Comparison of ENCODE assay signal across 8 mouse cellular contexts in the genomic region with DNA sequence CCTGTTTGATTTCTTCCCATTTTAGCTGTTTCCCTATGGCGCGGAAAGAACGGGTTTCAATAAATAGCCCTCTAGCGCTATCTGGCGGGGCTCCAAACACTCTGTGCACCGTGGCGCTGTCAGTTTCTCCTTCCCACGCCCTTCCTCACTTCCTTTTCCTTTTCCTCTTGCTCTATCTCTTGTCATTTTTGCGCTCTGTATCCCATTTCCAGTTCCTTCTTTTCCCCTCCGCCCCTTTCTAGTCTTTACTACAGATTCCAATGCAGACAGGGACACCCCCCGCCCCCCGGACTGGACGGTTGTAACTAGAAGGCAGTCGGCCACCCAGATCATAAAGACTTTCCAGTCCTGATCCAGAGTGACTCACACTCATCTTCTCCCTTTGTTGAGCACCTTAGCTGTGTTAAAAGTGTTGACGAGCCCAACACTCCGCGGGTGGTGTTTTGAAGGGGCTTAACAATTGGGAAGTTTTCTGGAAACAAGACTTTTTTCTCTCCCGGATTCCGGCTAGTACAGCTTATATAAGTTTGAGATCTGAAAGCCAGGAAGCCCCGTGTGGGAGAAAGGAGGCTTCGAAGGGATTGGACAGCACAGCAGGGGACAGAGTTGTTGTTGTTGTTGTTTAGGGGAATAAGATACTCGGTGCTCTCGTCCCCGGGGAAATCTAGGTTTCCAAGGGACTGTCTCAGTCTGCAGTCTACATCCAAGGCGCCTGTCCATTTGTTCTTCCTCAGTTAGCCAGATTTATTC. TPM values are rescaled to one million over a fixed set of nuclear protein-coding genes. Genes with fewer than 3 reads are reported as not detected.
DNase-seq lines count a peak whose midpoint lies in the region; ATAC-seq and TF ChIP-seq lines count a peak whose summit lies in the region.

No protein-coding gene starts in this region.

- H3K36me3 ChIP-seq in MEL (ENCODE audit: control insufficient read depth in 1 of 2, insufficient read depth in 2 of 2, low read length in 2 of 2): peaks cover 0 to 3% of the 10 kb centered on the region in 2 experiments; a peak in 2 of 4 replicates
- no peaks in the 10 kb centered on the region for H3K36me3 ChIP-seq in embryonic facial prominence, embryonic 11.5 days (replicated peaks; ENCODE audit: control insufficient read depth, insufficient read depth, low read depth, low read length)
- no peaks in the 10 kb centered on the region for H3K36me3 ChIP-seq in stomach, embryonic 14.5 days (ENCODE audit: control insufficient read depth, insufficient read depth, low read length)

- 1% methylated on average over 25 of the region's 25 CpGs for WGBS in embryonic facial prominence, embryonic 11.5 days
- WGBS in stomach, embryonic 14.5 days: under 1% methylated on average over 25 of the region's 25 CpGs

- H3K27me3 ChIP-seq in MEL (ENCODE audit: control insufficient read depth in 1 of 2, insufficient read depth in 2 of 2, low read length in 2 of 2): no peaks in the 10 kb centered on the region
- no peaks in the 10 kb centered on the region for H3K27me3 ChIP-seq in embryonic facial prominence, embryonic 11.5 days (ENCODE audit: control insufficient read depth, insufficient read depth, low read length)
- H3K27me3 ChIP-seq in stomach, embryonic 14.5 days (ENCODE audit: control insufficient read depth, insufficient read depth, low read length): no peaks in the 10 kb centered on the region

- TF ChIP-seq CTCF in MEL (IDR thresholded peaks at IDR 0.05 in 2 of 3, conservative IDR thresholded peaks at IDR 0.05 in 1 of 3; ENCODE audit: control insufficient read depth in 1 of 3, insufficient read depth in 1 of 3, low read depth in 2 of 3, low read length in 3 of 3, poor library complexity in 1 of 3, severe bottlenecking in 1 of 3): peak; percentile 34 to 89 (median 79)

- no peak for TF ChIP-seq EP300 in MEL (IDR thresholded peaks at IDR 0.05; ENCODE audit: low read depth in 1 of 2, low read length in 2 of 2)

- ATAC-seq in embryonic facial prominence, embryonic 11.5 days (replicated peaks; ENCODE audit: insufficient number of reproducible peaks, low FRiP score, low TSS enrichment, low read depth): no peak
- ATAC-seq in stomach, embryonic 14.5 days (ENCODE audit: insufficient number of reproducible peaks, insufficient read depth, low FRiP score, low read depth): no peak
- no peak for ATAC-seq in monocyte, adult 5-6 weeks (replicated peaks; ENCODE audit: insufficient number of reproducible peaks, low FRiP score, low TSS enrichment, poor library complexity, severe bottlenecking)

- no peaks in the 10 kb centered on the region for H3K9me3 ChIP-seq in MEL (replicated peaks; ENCODE audit: insufficient read depth, low read length)
- H3K9me3 ChIP-seq in embryonic facial prominence, embryonic 11.5 days (replicated peaks; ENCODE audit: control insufficient read depth, low read length): no peaks in the 10 kb centered on the region
- H3K9me3 ChIP-seq in stomach, embryonic 14.5 days (ENCODE audit: control insufficient read depth, low read depth, low read length): no peaks in the 10 kb centered on the region

- TF ChIP-seq RAD21 in MEL (IDR thresholded peaks at IDR 0.05; ENCODE audit: low read depth, low read length): peak; percentile 94

- H3K79me2 ChIP-seq in MEL (ENCODE audit: control insufficient read depth, insufficient read depth, low read length, poor library complexity): no peaks in the 10 kb centered on the region; the same call in 1 of the 2 replicates

- no peak overlapping the region for H3K9ac ChIP-seq in MEL (ENCODE audit: control insufficient read depth, low read depth, low read length, poor library complexity, severe bottlenecking)
- peak overlapping the region; percentile 51 for H3K9ac ChIP-seq in embryonic facial prominence, embryonic 11.5 days (replicated peaks; ENCODE audit: low read length)
- H3K9ac ChIP-seq in stomach, embryonic 14.5 days (replicated peaks; ENCODE audit: low read depth, low read length): peak overlapping the region; percentile 87

- peak overlapping the region; percentile 59 for H3K4me2 ChIP-seq in embryonic facial prominence, embryonic 11.5 days (ENCODE audit: low read depth, low read length)
- peak overlapping the region; percentile 59 for H3K4me2 ChIP-seq in stomach, embryonic 14.5 days (replicated peaks; ENCODE audit: low read depth, low read length)

- peak; percentile 58 for DNase-seq in 416B (ENCODE audit: low read depth)
- peak; percentile 79 for DNase-seq in MEL (ENCODE audit: low read depth, low spot score)
- peak; percentile 88 for DNase-seq in embryonic facial prominence, embryonic 11.5 days (ENCODE audit: low spot score)
- DNase-seq in heart, postnatal 25 days (ENCODE audit: low spot score): peak; percentile 42
- peak; percentile 81 to 88 for DNase-seq in kidney, postnatal 36 days
- peak; percentile 83 for DNase-seq in lung, postnatal 14 days

- peak overlapping the region in 1 of 2 experiments; percentile 9; a peak in 2 of 4 replicates for H3K4me3 ChIP-seq in MEL (ENCODE audit: control insufficient read depth in 1 of 2, insufficient read depth in 1 of 2, low read depth in 2 of 2, low read length in 2 of 2)
- peak overlapping the region; percentile 76 for H3K4me3 ChIP-seq in embryonic facial prominence, embryonic 11.5 days (ENCODE audit: low read depth, low read length)
- peak overlapping the region; percentile 83 for H3K4me3 ChIP-seq in stomach, embryonic 14.5 days (ENCODE audit: low read depth, low read length)

- no peak overlapping the region for H3K27ac ChIP-seq in MEL (ENCODE audit: control insufficient read depth, low read depth, low read length)
- H3K27ac ChIP-seq in embryonic facial prominence, embryonic 11.5 days (replicated peaks; ENCODE audit: low read depth, low read length): no peak overlapping the region
- H3K27ac ChIP-seq in stomach, embryonic 14.5 days (ENCODE audit: low read length): peak overlapping the region; percentile 100; the same call in 1 of the 2 replicates

- intact Hi-C loops in heart, postnatal 25 days (cut with DNase I): loop anchor here (1.0 to 10.0 kb wide), 2 partner anchors 215 to 557 kb away; no protein-coding TSS in a partner anchor

- H3K4me1 ChIP-seq in MEL (ENCODE audit: control insufficient read depth in 1 of 2, insufficient read depth in 2 of 2, low read length in 2 of 2): peaks cover 0 to 7% of the 10 kb centered on the region in 2 experiments; a peak in 1 of 4 replicates
- no peaks in the 10 kb centered on the region for H3K4me1 ChIP-seq in embryonic facial prominence, embryonic 11.5 days (ENCODE audit: control insufficient read depth, insufficient read depth, low read length)
- peaks cover 8% of the 10 kb centered on the region; the same call in 1 of the 2 replicates for H3K4me1 ChIP-seq in stomach, embryonic 14.5 days (ENCODE audit: control insufficient read depth, insufficient read depth, low read length)

- no peak for TF ChIP-seq POLR2A in MEL (IDR thresholded peaks at IDR 0.05; ENCODE audit: control insufficient read depth in 1 of 2, insufficient read depth in 1 of 2, low read depth in 1 of 2, low read length in 2 of 2, poor library complexity in 1 of 2)

TF ChIP-seq in MEL, 35 proteins besides CTCF, POLR2A, EP300 and RAD21:
- TF ChIP-seq ZC3H11A (IDR thresholded peaks at IDR 0.05; ENCODE audit: low read depth, low read length) (peak; percentile 96), MAZ (IDR thresholded peaks at IDR 0.05; ENCODE audit: low read depth, low read length) (peak; percentile 50; the same call in 1 of the 2 replicates), MXI1 (IDR thresholded peaks at IDR 0.05; ENCODE audit: low read depth, low read length) (0 out of 2 replicates have a peak, but pooled peaks have one; percentile 19), SMC3 (IDR thresholded peaks at IDR 0.05; ENCODE audit: low read depth, low read length) (peak; percentile 98), USF2 (IDR thresholded peaks at IDR 0.05; ENCODE audit: borderline replicate concordance in 1 of 2, insufficient read depth in 1 of 2, low read depth in 1 of 2, low read length in 2 of 2) (no peak)
TF ChIP-seq in MEL: peak in this region for 4.

RNA-seq across cellular contexts. Expression of gene Meis2, which starts 6.1 kb away (rescaled TPM):
- total RNA-seq in MEL (2012; rRNA removed): 3.1 and 5.2 TPM in 2 replicates
- polyA plus RNA-seq in MEL (2012; ENCODE audit: insufficient read depth in 1 of 2, insufficient read length in 2 of 2, low read depth in 1 of 2, low replicate concordance in 2 of 2, missing spikeins in 1 of 2): 1 to 10 TPM in 1 of 2 experiments, not detected in 1; 9.8 TPM
- 58.8 and 65.3 TPM in 2 replicates for polyA plus RNA-seq in embryonic facial prominence, embryonic 11.5 days (2014; fragmentation: Nextera tagmentation; extraction: Ambion mirVana)
- 10 to 100 TPM; 22.3 to 23.0 TPM for total RNA-seq in heart, postnatal 25 days (2021)
- 85.0 and 86.3 TPM in 2 replicates for polyA plus RNA-seq in stomach, embryonic 14.5 days (2014; fragmentation: Nextera tagmentation; extraction: Ambion mirVana)
- total RNA-seq in monocyte, adult 5-6 weeks (2017): not detected in 3 replicates
